Mouse (Mus musculus) limb, embryonic 14.5 days (tissue): ENCODE data around the gene Mroh2a. TPM values are rescaled to one million over a fixed set of nuclear protein-coding genes. Genes with fewer than 3 reads are reported as not detected.
A peak's percentile ranks its signal among the peaks of the same experiment; 100 is the strongest.

Source experiments
- ATAC-seq: fragments of 200-750 bp; cut with Nextera tagmentation; 2 replicates; pipeline ENCODE4 v1.8.0; 2017; ENCODE audit warnings: low read depth, moderate number of reproducible peaks, moderate TSS enrichment; ENCODE audit not compliant: low FRiP score
- DNase-seq: peaks from one replicate; pipeline ENCODE4 v3.0.0-alpha.2; 2015; ENCODE audit warnings: low spot score
- H3K27ac ChIP-seq: fragments of 300-500 bp; sonication (generic); replicated peaks from 2 replicates; pipeline ENCODE4 v1.5.1; 2014; ENCODE audit warnings: low read depth, mild to moderate bottlenecking, low read length, moderate library complexity, mixed read lengths
- H3K27me3 ChIP-seq: fragments of 300-500 bp; sonication (generic); 2 replicates; pipeline ENCODE4 v1.6.1; 2014; ENCODE audit warnings: low read length, mixed read lengths; ENCODE audit not compliant: control insufficient read depth, insufficient read depth
- H3K36me3 ChIP-seq: fragments of 300-500 bp; sonication (generic); 2 replicates; pipeline ENCODE4 v1.6.1; 2014; ENCODE audit warnings: mild to moderate bottlenecking, low read length, moderate library complexity, mixed read lengths; ENCODE audit not compliant: control insufficient read depth, insufficient read depth
- H3K4me1 ChIP-seq: fragments of 300-500 bp; sonication (generic); 2 replicates; pipeline ENCODE4 v1.6.1; 2014; ENCODE audit warnings: antibody characterized with exemption, low read length, mixed read lengths; ENCODE audit not compliant: control insufficient read depth, insufficient read depth
- H3K4me2 ChIP-seq: fragments of 300-500 bp; sonication (generic); replicated peaks from 2 replicates; pipeline ENCODE4 v1.6.1; 2014; ENCODE audit warnings: low read depth, mild to moderate bottlenecking, low read length, moderate library complexity; ENCODE audit not compliant: severe bottlenecking
- H3K4me3 ChIP-seq: fragments of 300-500 bp; sonication (generic); replicated peaks from 2 replicates; pipeline ENCODE4 v1.5.1; 2014; ENCODE audit warnings: low read length
- H3K9ac ChIP-seq: fragments of 300-500 bp; sonication (generic); 2 replicates; pipeline ENCODE4 v1.6.1; 2014; ENCODE audit warnings: mild to moderate bottlenecking, low read depth, low read length, moderate library complexity; ENCODE audit not compliant: severe bottlenecking
- H3K9me3 ChIP-seq: fragments of 300-500 bp; sonication (generic); 2 replicates; pipeline ENCODE4 v1.6.1; 2016; ENCODE audit warnings: low read length; ENCODE audit not compliant: control insufficient read depth
- POLR2A ChIP-seq: fragments of 200-500 bp; IDR thresholded peaks from 2 replicates; pipeline ENCODE4 v1.8.0; 2012; ENCODE audit warnings: inconsistent platforms, mild to moderate bottlenecking, moderate library complexity, borderline replicate concordance; ENCODE audit not compliant: insufficient read depth, insufficient read length; ENCODE audit errors: extremely low read depth
- WGBS: fragments of 180-500 bp; shearing (Covaris S2); extraction: QIAGEN DNeasy Blood & Tissue Kit; methylation state at CpG from one replicate; pipeline ENCODE4 v1.1.7; 2014; 5-methylcytosine and 5-hydroxymethylcytosine counted together
- polyA plus RNA-seq, 2 experiments: library from polyadenylated mRNA; depleted of rRNA in 1 of 2; stranded (reverse) in 1 of 2; unstranded in 1 of 2; fragments of >200 nt; fragmentation: Nextera tagmentation in 1 of 2; extraction: Ambion mirVana in 1 of 2; gene quantifications; 2 replicates each; pipeline versions ENCODE4 v1.2.1 to v1.2.3; 2012 to 2014

Mroh2a gene
- polyA plus RNA-seq, 2 experiments: 0.20 to 2.2 TPM

DNA sequence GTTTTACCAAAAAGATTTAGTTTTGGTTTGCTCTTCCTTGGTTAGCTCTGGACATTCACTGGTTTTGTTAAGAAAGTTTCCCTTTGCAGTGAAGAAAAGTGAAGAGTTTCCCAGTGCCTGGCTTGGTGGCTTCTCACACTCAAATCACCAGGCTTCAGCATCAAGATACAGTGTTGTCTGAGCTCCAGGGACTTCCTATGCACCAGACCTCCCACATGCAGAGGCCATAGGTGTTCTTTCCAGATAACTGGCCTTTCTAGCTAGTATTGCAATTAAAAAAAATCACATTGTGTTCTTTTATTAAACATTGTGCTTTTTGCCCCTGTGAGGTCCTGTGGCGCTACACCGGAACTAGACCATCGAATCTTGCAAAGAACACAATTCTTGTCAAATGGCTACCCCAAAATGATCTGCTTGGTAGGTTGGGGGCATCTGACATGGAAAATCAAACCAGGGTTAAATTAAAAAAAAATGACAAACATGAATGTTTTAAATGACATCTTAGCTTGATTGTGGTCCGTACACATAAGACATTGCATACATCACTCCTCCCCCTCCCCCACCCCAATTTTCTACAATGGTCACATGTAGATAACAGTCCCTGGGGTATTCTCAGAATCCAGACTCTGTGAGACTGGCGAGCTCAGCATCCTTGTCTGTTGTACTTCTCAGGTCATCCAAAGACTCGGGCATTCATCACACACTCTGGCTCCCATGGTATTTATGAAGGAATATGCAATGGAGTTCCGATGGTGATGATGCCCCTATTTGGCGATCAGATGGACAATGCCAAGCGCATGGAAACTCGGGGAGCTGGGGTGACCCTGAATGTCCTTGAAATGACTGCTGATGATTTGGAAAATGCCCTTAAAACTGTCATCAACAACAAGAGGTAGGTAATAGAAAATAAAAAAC lies 11.1 kb upstream of the Mroh2a start:
- H3K27me3 ChIP-seq: no peaks in the 10 kb centered on the region
- H3K36me3 ChIP-seq: no peaks in the 10 kb centered on the region
- H3K9me3 ChIP-seq: peaks cover 61% of the 10 kb centered on the region
- no peak overlapping the region for H3K4me2 ChIP-seq
- H3K27ac ChIP-seq: no peak overlapping the region
- 69% methylated on average over 10 of the region's 10 CpGs for WGBS
- DNase-seq (peak; percentile 7), ATAC-seq (no peak)
- H3K9ac ChIP-seq: no peak overlapping the region
- no peaks in the 10 kb centered on the region for H3K4me1 ChIP-seq
- no peak for TF ChIP-seq POLR2A
- H3K4me3 ChIP-seq: no peak overlapping the region

- Histone ChIP-seq H3K27me3 (no peaks in the 10 kb centered on the region), H3K36me3 (no peaks in the 10 kb centered on the region), H3K9me3 (peaks cover 58% of the 10 kb centered on the region), H3K4me2 (no peak overlapping the region), H3K4me3 (no peak overlapping the region), H3K27ac (no peak overlapping the region), H3K4me1 (no peaks in the 10 kb centered on the region), H3K9ac (no peak overlapping the region)
- no peak for TF ChIP-seq POLR2A
- ATAC-seq (no peak), DNase-seq (no peak)
- 55% methylated on average over 2 of the region's 2 CpGs for WGBS
Observed at GRCm38 (mm10) chr1:88216551-88216950, 10.2 kb upstream of the Mroh2a start.

DNA sequence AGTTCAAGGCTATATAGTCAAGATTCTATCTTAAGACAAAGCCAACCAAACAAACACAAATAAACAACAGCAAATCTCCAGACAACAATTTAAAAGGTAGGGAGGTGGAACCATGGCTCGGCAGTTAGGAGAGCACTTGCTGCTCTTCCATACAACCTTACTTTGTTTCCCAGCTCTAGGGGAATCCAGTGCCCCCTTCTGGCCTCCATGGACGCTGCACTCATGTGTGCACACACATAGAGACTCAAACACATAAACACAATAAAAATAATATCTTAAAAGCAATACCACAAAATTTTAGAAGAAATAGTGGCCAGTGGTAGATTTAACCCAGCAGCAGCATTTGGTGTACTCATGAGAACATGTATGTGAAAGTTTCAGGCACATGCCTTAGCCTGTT lies 9.6 kb upstream of the Mroh2a start:
- Histone ChIP-seq H3K27me3 (no peaks in the 10 kb centered on the region), H3K4me2 (no peak overlapping the region), H3K9me3 (peaks cover 54% of the 10 kb centered on the region), H3K27ac (no peak overlapping the region), H3K9ac (no peak overlapping the region), H3K36me3 (no peaks in the 10 kb centered on the region), H3K4me3 (no peak overlapping the region), H3K4me1 (no peaks in the 10 kb centered on the region)
- ATAC-seq (no peak), DNase-seq (no peak)
- WGBS: 59% methylated on average over 2 of the region's 2 CpGs
- TF ChIP-seq POLR2A: no peak

- no peaks in the 10 kb centered on the region for H3K27me3 ChIP-seq
- H3K4me3 ChIP-seq: no peak overlapping the region
- H3K27ac ChIP-seq: no peak overlapping the region
- peak; percentile 5 for DNase-seq
- no peak overlapping the region for H3K4me2 ChIP-seq
- TF ChIP-seq POLR2A: no peak
- 39% methylated on average over 3 of the region's 3 CpGs for WGBS
- peaks cover 52% of the 10 kb centered on the region for H3K9me3 ChIP-seq
- no peaks in the 10 kb centered on the region for H3K4me1 ChIP-seq
- no peaks in the 10 kb centered on the region for H3K36me3 ChIP-seq
- no peak overlapping the region for H3K9ac ChIP-seq
- no peak for ATAC-seq
Observed at GRCm38 (mm10) chr1:88217576-88217975, 9.2 kb upstream of the Mroh2a start.

- H3K9me3 ChIP-seq: peaks cover 47% of the 10 kb centered on the region
- ATAC-seq (no peak), DNase-seq (peak; percentile 11)
- no peaks in the 10 kb centered on the region for H3K27me3 ChIP-seq
- no peak overlapping the region for H3K27ac ChIP-seq
- no peaks in the 10 kb centered on the region for H3K4me1 ChIP-seq
- WGBS: 73% methylated on average over 9 of the region's 9 CpGs
- no peak for TF ChIP-seq POLR2A
- no peak overlapping the region for H3K4me3 ChIP-seq
- H3K9ac ChIP-seq: no peak overlapping the region
- H3K4me2 ChIP-seq: no peak overlapping the region
- no peaks in the 10 kb centered on the region for H3K36me3 ChIP-seq
Observed at GRCm38 (mm10) chr1:88218051-88218450, 8.7 kb upstream of the Mroh2a start.
